Mouse (Mus musculus): ENCODE results near the gene Ctns. TPM values are rescaled to one million over a fixed set of nuclear protein-coding genes. Genes with fewer than 3 reads are reported as not detected.

The Ctns gene
- polyA plus RNA-seq, 1 experiment from 2014 or later, result 15.6 TPM

DNA sequence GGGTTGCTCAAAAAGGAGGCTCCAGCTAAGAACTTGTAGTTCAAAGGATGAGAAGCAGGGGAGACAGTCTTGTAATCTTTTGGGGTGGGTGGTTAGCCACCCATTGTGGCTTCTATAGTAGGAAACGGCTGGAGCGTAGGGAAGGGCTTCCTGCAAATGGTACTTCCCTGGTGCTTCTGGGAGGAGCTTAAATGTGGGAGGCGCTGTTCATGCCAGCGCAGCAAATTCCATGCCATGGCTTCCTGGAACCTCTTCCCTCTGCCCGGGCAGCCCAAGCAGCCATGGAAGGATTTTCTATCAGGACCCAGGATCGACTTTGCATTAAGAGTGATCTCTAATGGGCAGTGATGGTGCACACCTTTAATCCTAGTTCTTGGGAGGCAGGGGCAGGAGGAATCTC is 30.3 kb downstream of the Ctns start:
- 79% methylated on average over 6 of the region's 6 CpGs for WGBS
- DNase-seq (ENCODE audit: low spot score) (no peak), ATAC-seq (replicated peaks; ENCODE audit: low FRiP score, low TSS enrichment, low read depth) (no peak)
- no peaks in the 10 kb centered on the region for H3K9me3 ChIP-seq (ENCODE audit: control insufficient read depth, low read length)
- peaks cover 8% of the 10 kb centered on the region for H3K4me1 ChIP-seq (replicated peaks; ENCODE audit: control insufficient read depth, insufficient read depth, low read length)
- no peak overlapping the region for H3K9ac ChIP-seq (ENCODE audit: low read length)
- H3K27me3 ChIP-seq (replicated peaks; ENCODE audit: control insufficient read depth, insufficient read depth, low read length), result no peaks in the 10 kb centered on the region
- peaks cover 12% of the 10 kb centered on the region for H3K36me3 ChIP-seq (ENCODE audit: control insufficient read depth, insufficient read depth, low read length)
- no peak overlapping the region for H3K4me2 ChIP-seq (ENCODE audit: low read length)
- no peak overlapping the region for H3K27ac ChIP-seq (ENCODE audit: low read depth)
- H3K4me3 ChIP-seq (ENCODE audit: low read depth, low read length), result no peak overlapping the region

GRCm38 (mm10) chr11:73168071-73168470 is 30.8 kb downstream of the Ctns start:
- H3K4me2 ChIP-seq (ENCODE audit: low read length), result no peak overlapping the region
- H3K27me3 ChIP-seq (replicated peaks; ENCODE audit: control insufficient read depth, insufficient read depth, low read length), result no peaks in the 10 kb centered on the region
- H3K27ac ChIP-seq (ENCODE audit: low read depth), result no peak overlapping the region
- no peak overlapping the region for H3K4me3 ChIP-seq (ENCODE audit: low read depth, low read length)
- peaks cover 7% of the 10 kb centered on the region for H3K36me3 ChIP-seq (ENCODE audit: control insufficient read depth, insufficient read depth, low read length)
- ATAC-seq (replicated peaks; ENCODE audit: low FRiP score, low TSS enrichment, low read depth) (no peak), DNase-seq (ENCODE audit: low spot score) (no peak)
- no peaks in the 10 kb centered on the region for H3K9me3 ChIP-seq (ENCODE audit: control insufficient read depth, low read length)
- peaks cover 8% of the 10 kb centered on the region for H3K4me1 ChIP-seq (replicated peaks; ENCODE audit: control insufficient read depth, insufficient read depth, low read length)
- 82% methylated on average over 8 of the region's 8 CpGs for WGBS
- no peak overlapping the region for H3K9ac ChIP-seq (ENCODE audit: low read length)

GRCm38 (mm10) chr11:73162284-73162683 is 36.6 kb downstream of the Ctns start:
- Histone ChIP-seq H3K36me3 (ENCODE audit: control insufficient read depth, insufficient read depth, low read length) (no peaks in the 10 kb centered on the region), H3K9ac (ENCODE audit: low read length) (no peak overlapping the region), H3K4me3 (ENCODE audit: low read depth, low read length) (no peak overlapping the region), H3K9me3 (ENCODE audit: control insufficient read depth, low read length) (no peaks in the 10 kb centered on the region), H3K4me2 (ENCODE audit: low read length) (no peak overlapping the region), H3K27me3 (replicated peaks; ENCODE audit: control insufficient read depth, insufficient read depth, low read length) (peaks cover 27% of the 10 kb centered on the region), H3K27ac (ENCODE audit: low read depth) (no peak overlapping the region), H3K4me1 (replicated peaks; ENCODE audit: control insufficient read depth, insufficient read depth, low read length) (peaks cover 5% of the 10 kb centered on the region; the same call in 1 of the 2 replicates)
- no peak for DNase-seq (ENCODE audit: low spot score)
- no peak for ATAC-seq (replicated peaks; ENCODE audit: low FRiP score, low TSS enrichment, low read depth)
- WGBS, result 67% methylated on average over 5 of the region's 5 CpGs

- H3K4me2 ChIP-seq (ENCODE audit: low read length), result no peak overlapping the region
- no peak overlapping the region for H3K27ac ChIP-seq (ENCODE audit: low read depth)
- H3K9me3 ChIP-seq (ENCODE audit: control insufficient read depth, low read length), result no peaks in the 10 kb centered on the region
- peaks cover 5% of the 10 kb centered on the region; the same call in 1 of the 2 replicates for H3K4me1 ChIP-seq (replicated peaks; ENCODE audit: control insufficient read depth, insufficient read depth, low read length)
- 84% methylated on average over 4 of the region's 4 CpGs for WGBS
- no peaks in the 10 kb centered on the region for H3K36me3 ChIP-seq (ENCODE audit: control insufficient read depth, insufficient read depth, low read length)
- ATAC-seq (replicated peaks; ENCODE audit: low FRiP score, low TSS enrichment, low read depth) (no peak), DNase-seq (ENCODE audit: low spot score) (no peak)
- H3K27me3 ChIP-seq (replicated peaks; ENCODE audit: control insufficient read depth, insufficient read depth, low read length), result peaks cover 27% of the 10 kb centered on the region
- no peak overlapping the region for H3K4me3 ChIP-seq (ENCODE audit: low read depth, low read length)
- H3K9ac ChIP-seq (ENCODE audit: low read length), result no peak overlapping the region
Observed at GRCm38 (mm10) chr11:73161616-73162015, 37.2 kb downstream of the Ctns start.

- 28% methylated on average over 6 of the region's 6 CpGs for WGBS
- Histone ChIP-seq H3K36me3 (ENCODE audit: control insufficient read depth, insufficient read depth, low read length) (no peaks in the 10 kb centered on the region), H3K4me3 (ENCODE audit: low read depth, low read length) (peak overlapping the region; percentile 38), H3K27me3 (replicated peaks; ENCODE audit: control insufficient read depth, insufficient read depth, low read length) (peaks cover 27% of the 10 kb centered on the region), H3K9me3 (ENCODE audit: control insufficient read depth, low read length) (no peaks in the 10 kb centered on the region), H3K9ac (ENCODE audit: low read length) (no peak overlapping the region; the same call in 1 of the 2 replicates), H3K4me2 (ENCODE audit: low read length) (peak overlapping the region; percentile 83), H3K4me1 (replicated peaks; ENCODE audit: control insufficient read depth, insufficient read depth, low read length) (peaks cover 5% of the 10 kb centered on the region; the same call in 1 of the 2 replicates), H3K27ac (ENCODE audit: low read depth) (no peak overlapping the region)
- no peak for DNase-seq (ENCODE audit: low spot score)
- no peak for ATAC-seq (replicated peaks; ENCODE audit: low FRiP score, low TSS enrichment, low read depth)
Observed at GRCm38 (mm10) chr11:73160811-73161200, 38.0 kb downstream of the Ctns start.

DNA sequence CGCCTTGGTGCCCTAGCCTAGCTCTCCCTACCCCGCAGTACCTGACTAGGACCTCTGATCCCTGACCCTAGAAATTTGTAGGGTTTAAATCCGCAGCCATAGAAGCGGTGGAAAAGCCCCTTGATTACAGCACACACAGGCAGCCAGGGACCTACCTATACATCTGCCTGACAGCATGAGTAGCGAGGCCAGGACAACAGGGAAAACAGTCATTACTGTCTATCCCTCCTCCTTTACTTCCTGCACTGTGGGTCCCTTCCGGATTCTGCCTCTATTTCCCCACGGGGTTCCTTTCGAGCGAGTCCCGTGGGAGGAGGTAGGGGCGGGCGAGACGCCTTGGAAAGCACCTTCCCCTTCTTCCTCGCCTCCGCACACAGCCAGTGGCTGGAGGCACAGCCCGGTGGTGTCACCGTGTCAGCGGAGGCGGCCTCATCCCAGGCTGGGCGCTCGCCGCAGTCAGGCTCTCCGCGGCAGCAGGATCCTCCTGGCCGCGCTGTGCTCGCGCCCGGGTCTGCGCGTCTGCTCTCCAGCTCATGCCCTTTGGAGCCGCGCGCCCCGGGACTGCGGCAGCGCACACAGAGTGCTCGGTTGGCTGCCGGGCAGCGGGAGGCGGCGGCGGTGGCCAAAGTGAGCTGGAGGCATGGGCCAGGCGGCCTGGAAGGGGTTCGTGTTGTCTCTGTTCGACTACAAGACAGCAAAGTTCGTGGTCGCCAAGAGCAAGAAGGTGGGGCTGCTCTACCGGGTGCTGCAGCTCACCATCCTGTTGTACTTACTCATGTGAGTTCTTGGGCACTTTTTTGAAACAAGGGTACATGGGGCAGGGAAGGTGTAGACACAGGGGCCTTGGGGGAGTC is 38.7 kb downstream of the Ctns start, which contains the start of gene P2rx5:
P2rx5 (plus strand) TSS at position 465 of the 854 bp plus-strand sequence.
- H3K27me3 ChIP-seq (replicated peaks; ENCODE audit: control insufficient read depth, insufficient read depth, low read length), result peaks cover 27% of the 10 kb centered on the region
- ATAC-seq (replicated peaks; ENCODE audit: low FRiP score, low TSS enrichment, low read depth), result peak; percentile 63
- WGBS, result 2% methylated on average over 49 of the region's 49 CpGs
- H3K9me3 ChIP-seq (ENCODE audit: control insufficient read depth, low read length), result no peaks in the 10 kb centered on the region
- peak within 1 kb of the TSS; percentile 38 for H3K4me3 ChIP-seq (ENCODE audit: low read depth, low read length)
- H3K36me3 ChIP-seq (ENCODE audit: control insufficient read depth, insufficient read depth, low read length), result no peaks in the 10 kb centered on the region
- H3K4me2 ChIP-seq (ENCODE audit: low read length), result peak within 1 kb of the TSS; percentile 83
- H3K4me1 ChIP-seq (replicated peaks; ENCODE audit: control insufficient read depth, insufficient read depth, low read length), result peaks cover 5% of the 10 kb centered on the region; the same call in 1 of the 2 replicates
- H3K27ac ChIP-seq (ENCODE audit: low read depth), result no peak within 1 kb of the TSS
- H3K9ac ChIP-seq (ENCODE audit: low read length), result peak within 1 kb of the TSS; percentile 44; the same call in 1 of the 2 replicates
- DNase-seq (ENCODE audit: low spot score), result peak; percentile 67

DNA sequence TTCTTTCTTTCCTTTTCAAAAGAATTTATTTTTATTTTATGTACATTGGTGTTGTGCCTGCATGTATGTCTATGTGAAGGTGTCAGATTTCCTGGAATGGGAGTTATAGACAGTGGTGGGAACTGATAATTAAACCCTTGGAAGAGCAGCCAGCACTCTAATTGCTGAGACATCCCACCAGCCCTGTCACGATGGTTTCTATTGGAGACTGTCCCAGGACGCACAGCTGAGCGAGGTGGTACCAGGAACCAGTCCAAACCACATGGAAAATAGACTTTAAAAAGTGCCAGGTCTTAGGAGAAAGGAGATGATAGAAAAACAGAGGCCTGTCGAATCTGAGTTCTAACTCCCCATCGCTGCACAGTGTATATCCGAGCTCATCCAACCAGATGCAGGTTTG is 43.8 kb downstream of the Ctns start:
- 72% methylated on average over 6 of the region's 6 CpGs for WGBS

GRCm38 (mm10) chr11:73148209-73148608 is 50.6 kb downstream of the Ctns start:
- no peak for ATAC-seq (replicated peaks; ENCODE audit: low FRiP score, low TSS enrichment, low read depth)
- 79% methylated on average over 9 of the region's 9 CpGs for WGBS

More for the DNA sequence above, 43.8 kb downstream of the Ctns start:
- Histone ChIP-seq H3K9ac (ENCODE audit: low read length) (no peak overlapping the region), H3K27ac (ENCODE audit: low read depth) (no peak overlapping the region), H3K36me3 (ENCODE audit: control insufficient read depth, insufficient read depth, low read length) (no peaks in the 10 kb centered on the region), H3K4me2 (ENCODE audit: low read length) (no peak overlapping the region), H3K9me3 (ENCODE audit: control insufficient read depth, low read length) (no peaks in the 10 kb centered on the region), H3K4me3 (ENCODE audit: low read depth, low read length) (no peak overlapping the region), H3K27me3 (replicated peaks; ENCODE audit: control insufficient read depth, insufficient read depth, low read length) (peaks cover 18% of the 10 kb centered on the region), H3K4me1 (replicated peaks; ENCODE audit: control insufficient read depth, insufficient read depth, low read length) (no peaks in the 10 kb centered on the region)
- no peak for DNase-seq (ENCODE audit: low spot score)
- ATAC-seq (replicated peaks; ENCODE audit: low FRiP score, low TSS enrichment, low read depth), result no peak

GRCm38 (mm10) chr11:73146975-73147365 is 51.9 kb downstream of the Ctns start:
- H3K27me3 ChIP-seq (replicated peaks; ENCODE audit: control insufficient read depth, insufficient read depth, low read length), result no peaks in the 10 kb centered on the region
- H3K4me1 ChIP-seq (replicated peaks; ENCODE audit: control insufficient read depth, insufficient read depth, low read length), result no peaks in the 10 kb centered on the region
- no peak overlapping the region for H3K4me3 ChIP-seq (ENCODE audit: low read depth, low read length)
- 65% methylated on average over 7 of the region's 7 CpGs for WGBS
- DNase-seq (ENCODE audit: low spot score) (no peak), ATAC-seq (replicated peaks; ENCODE audit: low FRiP score, low TSS enrichment, low read depth) (no peak)
- H3K9ac ChIP-seq (ENCODE audit: low read length), result no peak overlapping the region
- no peak overlapping the region for H3K4me2 ChIP-seq (ENCODE audit: low read length)
- no peak overlapping the region for H3K27ac ChIP-seq (ENCODE audit: low read depth)
- no peaks in the 10 kb centered on the region for H3K36me3 ChIP-seq (ENCODE audit: control insufficient read depth, insufficient read depth, low read length)
- H3K9me3 ChIP-seq (ENCODE audit: control insufficient read depth, low read length), result no peaks in the 10 kb centered on the region

More at GRCm38 (mm10) chr11:73148209-73148608, 50.6 kb downstream of the Ctns start:
- Histone ChIP-seq H3K4me3 (ENCODE audit: low read depth, low read length) (no peak overlapping the region), H3K4me1 (replicated peaks; ENCODE audit: control insufficient read depth, insufficient read depth, low read length) (no peaks in the 10 kb centered on the region), H3K4me2 (ENCODE audit: low read length) (no peak overlapping the region), H3K27ac (ENCODE audit: low read depth) (no peak overlapping the region), H3K9ac (ENCODE audit: low read length) (no peak overlapping the region), H3K36me3 (ENCODE audit: control insufficient read depth, insufficient read depth, low read length) (no peaks in the 10 kb centered on the region), H3K27me3 (replicated peaks; ENCODE audit: control insufficient read depth, insufficient read depth, low read length) (no peaks in the 10 kb centered on the region), H3K9me3 (ENCODE audit: control insufficient read depth, low read length) (no peaks in the 10 kb centered on the region)
- no peak for DNase-seq (ENCODE audit: low spot score)

Data from intestine, embryonic 14.5 days (tissue).